Mouse (Mus musculus) heart, embryonic 13.5 days (tissue): ENCODE measurements around the gene Iffo2. TPM values are rescaled to one million over a fixed set of nuclear protein-coding genes. Genes with fewer than 3 reads are reported as not detected.

ENCODE experiments used
- ATAC-seq: fragments of 200-750 bp; cut with Nextera tagmentation; 2 replicates; pipeline ENCODE4 v1.8.0; 2017; ENCODE audit warnings: moderate TSS enrichment; ENCODE audit not compliant: insufficient number of reproducible peaks, low FRiP score, low TSS enrichment; ENCODE audit errors: extremely low read depth
- H3K27ac ChIP-seq: fragments of 300-500 bp; sonication (generic); replicated peaks from 2 replicates; pipeline ENCODE4 v1.5.1; 2015; ENCODE audit warnings: moderate library complexity, mild to moderate bottlenecking, inconsistent platforms
- H3K27me3 ChIP-seq: fragments of 300-500 bp; sonication (generic); replicated peaks from 2 replicates; pipeline ENCODE4 v1.6.1; 2015; ENCODE audit warnings: mild to moderate bottlenecking, inconsistent platforms
- H3K36me3 ChIP-seq: fragments of 300-500 bp; sonication (generic); 2 replicates; pipeline ENCODE4 v1.6.1; 2015; ENCODE audit warnings: mild to moderate bottlenecking, inconsistent platforms
- H3K4me1 ChIP-seq: fragments of 300-500 bp; sonication (generic); 2 replicates; pipeline ENCODE4 v1.6.1; 2015; ENCODE audit warnings: inconsistent platforms
- H3K4me2 ChIP-seq: fragments of 300-500 bp; sonication (generic); 2 replicates; pipeline ENCODE4 v1.6.1; 2015; ENCODE audit warnings: inconsistent platforms, mild to moderate bottlenecking, moderate library complexity
- H3K4me3 ChIP-seq: fragments of 300-500 bp; sonication (generic); 2 replicates; pipeline ENCODE4 v1.5.1; 2015; ENCODE audit warnings: moderate library complexity, mild to moderate bottlenecking, inconsistent platforms
- H3K9ac ChIP-seq: fragments of 300-500 bp; sonication (generic); 2 replicates; pipeline ENCODE4 v1.6.1; 2015; ENCODE audit warnings: inconsistent platforms, mild to moderate bottlenecking, moderate library complexity
- H3K9me3 ChIP-seq: fragments of 300-500 bp; sonication (generic); 2 replicates; pipeline ENCODE4 v1.6.1; 2016; ENCODE audit warnings: inconsistent platforms
- WGBS: fragments of 180-500 bp; shearing (Covaris S2); methylation state at CpG from one replicate; pipeline ENCODE4 v1.1.7; 2015; ENCODE audit warnings: mixed read lengths; 5-methylcytosine and 5-hydroxymethylcytosine counted together
- polyA plus RNA-seq: library from polyadenylated mRNA; unstranded; fragments of >200 nt; fragmentation: Nextera tagmentation; extraction: Ambion mirVana; gene quantifications from 2 replicates; pipeline ENCODE4 v1.2.1, GENCODE M21; 2015

The Iffo2 gene
- polyA plus RNA-seq, 1 experiment from 2014 or later, result 3.2 TPM

DNA sequence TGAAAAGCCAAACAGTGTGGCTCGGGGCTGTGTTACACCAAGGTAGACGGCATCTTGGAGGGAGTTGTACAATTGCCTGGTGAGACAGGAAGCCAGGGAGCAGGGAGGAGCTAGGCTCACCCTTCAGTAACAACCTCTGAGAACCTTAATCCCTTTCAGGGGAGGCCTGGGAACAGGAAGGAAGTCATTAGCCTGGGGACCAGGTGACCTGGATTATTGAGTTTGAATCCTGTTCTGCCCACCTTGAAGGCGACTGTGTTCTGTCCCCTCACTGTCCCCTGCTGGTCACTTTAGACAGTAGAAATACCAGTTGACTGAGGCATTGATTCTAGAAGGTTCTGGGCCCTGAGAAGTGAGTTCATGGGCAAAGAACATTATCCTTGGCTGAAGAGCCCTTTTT is 63.7 kb downstream of the Iffo2 start:
- Histone ChIP-seq H3K27ac (no peak overlapping the region), H3K4me3 (no peak overlapping the region), H3K4me1 (peaks cover 57% of the 10 kb centered on the region), H3K9me3 (no peaks in the 10 kb centered on the region), H3K4me2 (no peak overlapping the region), H3K27me3 (no peaks in the 10 kb centered on the region), H3K36me3 (no peaks in the 10 kb centered on the region), H3K9ac (no peak overlapping the region)
- WGBS, result 51% methylated on average over 3 of the region's 3 CpGs
- no peak for ATAC-seq

DNA sequence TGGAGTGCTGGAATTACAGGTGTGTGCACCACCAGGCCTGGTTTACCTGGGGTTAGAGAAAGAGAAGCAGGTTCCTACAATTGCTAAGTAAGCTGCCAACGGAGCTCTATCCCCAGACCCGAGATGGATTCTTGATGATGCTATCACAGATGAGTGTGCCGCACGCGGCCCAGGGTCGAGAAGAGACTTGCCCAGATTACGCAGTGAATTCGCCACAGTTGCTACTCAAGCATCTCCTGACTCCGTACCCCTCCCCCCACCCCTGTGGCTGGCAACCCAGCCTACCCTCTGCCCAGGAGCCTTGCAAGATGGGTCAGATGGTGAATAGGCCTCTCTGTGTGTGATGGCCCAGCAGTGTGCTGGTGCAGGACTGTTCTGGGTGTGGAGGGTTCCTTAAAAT is 66.4 kb downstream of the Iffo2 start:
- Histone ChIP-seq H3K27ac (peak overlapping the region; percentile 97), H3K4me1 (peaks cover 72% of the 10 kb centered on the region), H3K9ac (peak overlapping the region; percentile 75; the same call in 1 of the 2 replicates), H3K9me3 (no peaks in the 10 kb centered on the region), H3K4me2 (no peak overlapping the region), H3K27me3 (no peaks in the 10 kb centered on the region), H3K36me3 (no peaks in the 10 kb centered on the region), H3K4me3 (no peak overlapping the region)
- WGBS, result 35% methylated on average over 9 of the region's 9 CpGs
- ATAC-seq, result no peak

DNA sequence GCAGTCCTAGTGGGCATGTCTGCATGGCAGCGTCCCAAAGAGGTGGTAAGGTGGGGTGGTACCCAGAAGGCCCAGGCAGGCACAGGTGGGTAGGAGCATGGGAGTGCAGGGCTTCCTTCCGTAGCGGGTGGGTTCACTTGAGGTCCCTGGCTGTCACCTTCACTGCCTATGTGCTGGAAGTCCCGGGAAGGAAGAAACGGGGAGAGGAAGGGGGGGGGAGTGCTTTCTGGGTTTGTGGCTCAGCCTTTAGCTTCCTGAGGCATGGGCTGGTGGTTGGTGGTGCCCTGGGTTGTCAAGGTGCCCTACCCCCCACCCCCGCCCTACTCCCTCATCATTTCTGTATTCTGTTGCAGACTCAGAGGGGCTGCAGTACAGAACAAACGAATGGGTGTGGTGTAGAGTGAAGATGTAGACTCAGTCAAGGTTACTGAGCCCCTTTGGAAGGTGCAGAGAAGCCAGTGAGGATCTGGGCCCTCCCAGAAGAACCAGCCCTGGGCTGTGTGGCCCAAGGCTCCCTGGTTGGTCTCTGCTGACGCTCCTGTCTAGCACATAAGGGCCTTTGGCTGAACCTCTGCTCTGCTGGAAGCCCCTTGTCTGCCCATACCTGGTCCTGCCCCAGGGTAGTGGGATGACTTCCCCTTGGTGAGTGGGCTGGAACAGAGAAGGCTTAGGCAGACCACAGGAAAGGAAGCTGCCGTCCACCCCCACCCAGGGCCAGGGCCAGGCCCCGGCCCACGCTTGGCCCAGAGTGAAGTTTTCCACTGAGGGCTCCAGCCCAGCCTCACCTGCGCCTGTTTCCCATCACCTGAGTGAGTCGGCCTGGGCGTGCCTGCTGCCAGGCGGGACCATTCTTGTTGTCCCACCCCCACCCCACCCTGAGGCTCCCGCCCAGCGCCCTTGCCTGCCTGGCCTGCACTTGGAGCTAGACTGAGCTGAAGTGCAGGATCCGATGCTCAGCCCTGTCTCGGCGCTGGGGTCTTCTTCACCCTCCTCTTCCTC is 67.2 kb downstream of the Iffo2 start:
- Histone ChIP-seq H3K36me3 (no peaks in the 10 kb centered on the region), H3K4me2 (peak overlapping the region; percentile 69), H3K9me3 (no peaks in the 10 kb centered on the region), H3K27ac (peak overlapping the region; percentile 97), H3K4me3 (peak overlapping the region; percentile 39; the same call in 1 of the 2 replicates), H3K4me1 (peaks cover 77% of the 10 kb centered on the region), H3K27me3 (no peaks in the 10 kb centered on the region), H3K9ac (peak overlapping the region; percentile 75)
- WGBS, result 37% methylated on average over 20 of the region's 20 CpGs
- no peak for ATAC-seq

DNA sequence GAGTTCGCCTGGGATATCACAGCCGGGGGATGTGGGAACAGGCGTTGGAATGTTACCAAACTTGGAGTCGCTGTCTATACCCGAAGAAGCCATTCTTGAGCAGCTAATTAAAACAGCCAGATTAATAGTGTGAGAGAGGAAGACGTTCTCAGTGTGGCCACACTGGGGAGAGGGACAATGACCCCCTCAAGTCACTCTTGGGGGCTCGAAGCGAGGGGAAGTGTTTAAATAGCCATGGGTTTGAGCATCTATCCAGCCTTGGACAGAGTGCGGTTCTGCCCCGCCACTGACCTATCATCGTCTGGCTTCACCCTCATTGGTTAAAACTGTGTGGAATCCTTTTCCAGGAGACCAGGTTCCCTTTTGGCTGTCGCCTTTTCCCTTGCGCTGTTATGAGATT is 68.0 kb downstream of the Iffo2 start:
- peak overlapping the region; percentile 97 for H3K27ac ChIP-seq
- peak overlapping the region; percentile 69 for H3K4me2 ChIP-seq
- H3K9me3 ChIP-seq, result no peaks in the 10 kb centered on the region
- no peaks in the 10 kb centered on the region for H3K27me3 ChIP-seq
- peak overlapping the region; percentile 75 for H3K9ac ChIP-seq
- H3K4me1 ChIP-seq, result peaks cover 84% of the 10 kb centered on the region
- H3K36me3 ChIP-seq, result no peaks in the 10 kb centered on the region
- no peak for ATAC-seq
- 9% methylated on average over 13 of the region's 13 CpGs for WGBS
- H3K4me3 ChIP-seq, result peak overlapping the region; percentile 39

DNA sequence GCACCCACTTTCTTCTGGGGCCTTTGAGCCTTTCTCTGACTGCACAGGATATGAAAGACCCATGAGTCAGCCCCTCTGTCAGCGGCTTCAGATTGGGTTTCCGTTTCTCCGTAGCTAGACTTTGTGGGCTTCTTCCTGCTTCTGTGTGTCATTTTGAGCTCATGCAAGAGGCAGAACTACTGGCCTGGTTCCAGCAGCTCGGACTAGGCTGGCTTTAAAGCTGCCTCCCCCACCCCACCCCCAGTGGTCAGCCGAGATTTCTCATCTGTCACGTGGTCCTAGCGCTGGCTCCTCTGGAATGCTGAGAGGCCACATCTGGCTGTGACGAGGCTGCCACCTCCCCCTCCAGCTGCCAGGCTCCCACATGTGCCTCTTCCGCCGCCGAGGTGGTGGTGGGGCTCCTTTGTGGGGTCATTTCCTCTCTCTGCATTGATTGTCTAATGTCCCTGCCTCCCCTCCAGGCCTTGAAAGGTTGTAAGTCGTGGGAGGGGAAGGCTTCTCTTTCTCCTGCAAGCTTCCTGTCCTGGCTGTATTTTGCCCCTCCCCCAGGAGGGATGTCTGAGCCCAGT is 68.7 kb downstream of the Iffo2 start:
- Histone ChIP-seq H3K9ac (peak overlapping the region; percentile 75), H3K4me1 (peaks cover 86% of the 10 kb centered on the region), H3K4me3 (peak overlapping the region; percentile 39), H3K27ac (peak overlapping the region; percentile 97), H3K9me3 (no peaks in the 10 kb centered on the region), H3K27me3 (no peaks in the 10 kb centered on the region), H3K36me3 (no peaks in the 10 kb centered on the region), H3K4me2 (peak overlapping the region; percentile 69)
- WGBS, result 1% methylated on average over 12 of the region's 12 CpGs
- ATAC-seq, result peak; percentile 59

DNA sequence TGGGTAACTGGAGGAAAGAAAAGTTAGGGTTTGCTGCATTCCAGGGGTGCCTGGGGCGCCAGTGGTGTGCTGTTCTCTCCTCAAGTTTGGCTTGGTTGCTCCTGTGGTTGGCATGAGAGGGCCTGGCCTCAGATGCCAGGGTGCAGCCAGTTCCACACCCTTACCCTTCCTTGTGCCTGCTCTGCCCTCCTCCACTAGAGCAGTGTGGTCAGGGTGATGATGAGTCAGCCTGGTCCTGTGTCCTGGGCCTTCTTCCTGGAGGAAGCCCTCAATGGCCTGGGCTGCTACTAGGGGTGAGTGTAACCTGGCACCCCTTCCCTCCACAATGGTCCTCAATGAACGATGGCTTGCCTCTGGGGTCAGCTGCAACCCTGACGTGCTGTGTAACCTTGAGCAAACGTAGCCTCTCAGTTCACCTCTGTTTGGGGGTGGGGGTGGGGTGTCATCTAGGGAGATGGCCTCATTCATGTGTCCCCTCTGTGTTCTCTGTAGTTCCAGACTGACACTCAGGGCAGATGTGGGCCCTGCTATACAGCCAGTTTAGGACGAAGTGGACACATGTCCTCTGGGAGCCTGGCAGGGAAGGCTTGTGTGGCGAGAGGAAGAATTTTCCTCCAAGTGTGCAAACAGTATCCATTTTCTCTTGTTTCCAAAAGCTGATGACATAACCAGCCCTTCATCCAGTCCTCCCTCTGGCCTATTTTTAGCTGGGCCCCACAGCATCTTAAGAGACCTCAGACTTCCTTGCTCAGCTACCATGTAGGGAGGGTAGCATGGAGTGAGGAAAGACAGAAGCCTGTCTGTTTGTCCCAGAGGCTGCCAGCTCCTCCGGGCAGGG is 71.4 kb downstream of the Iffo2 start:
- no peak for ATAC-seq
- 26% methylated on average over 7 of the region's 7 CpGs for WGBS
- Histone ChIP-seq H3K9me3 (no peaks in the 10 kb centered on the region), H3K27me3 (no peaks in the 10 kb centered on the region), H3K4me1 (peaks cover 67% of the 10 kb centered on the region), H3K36me3 (peaks cover 24% of the 10 kb centered on the region), H3K4me2 (peak overlapping the region; percentile 47), H3K9ac (peak overlapping the region; percentile 67), H3K4me3 (no peak overlapping the region), H3K27ac (peak overlapping the region; percentile 88)

DNA sequence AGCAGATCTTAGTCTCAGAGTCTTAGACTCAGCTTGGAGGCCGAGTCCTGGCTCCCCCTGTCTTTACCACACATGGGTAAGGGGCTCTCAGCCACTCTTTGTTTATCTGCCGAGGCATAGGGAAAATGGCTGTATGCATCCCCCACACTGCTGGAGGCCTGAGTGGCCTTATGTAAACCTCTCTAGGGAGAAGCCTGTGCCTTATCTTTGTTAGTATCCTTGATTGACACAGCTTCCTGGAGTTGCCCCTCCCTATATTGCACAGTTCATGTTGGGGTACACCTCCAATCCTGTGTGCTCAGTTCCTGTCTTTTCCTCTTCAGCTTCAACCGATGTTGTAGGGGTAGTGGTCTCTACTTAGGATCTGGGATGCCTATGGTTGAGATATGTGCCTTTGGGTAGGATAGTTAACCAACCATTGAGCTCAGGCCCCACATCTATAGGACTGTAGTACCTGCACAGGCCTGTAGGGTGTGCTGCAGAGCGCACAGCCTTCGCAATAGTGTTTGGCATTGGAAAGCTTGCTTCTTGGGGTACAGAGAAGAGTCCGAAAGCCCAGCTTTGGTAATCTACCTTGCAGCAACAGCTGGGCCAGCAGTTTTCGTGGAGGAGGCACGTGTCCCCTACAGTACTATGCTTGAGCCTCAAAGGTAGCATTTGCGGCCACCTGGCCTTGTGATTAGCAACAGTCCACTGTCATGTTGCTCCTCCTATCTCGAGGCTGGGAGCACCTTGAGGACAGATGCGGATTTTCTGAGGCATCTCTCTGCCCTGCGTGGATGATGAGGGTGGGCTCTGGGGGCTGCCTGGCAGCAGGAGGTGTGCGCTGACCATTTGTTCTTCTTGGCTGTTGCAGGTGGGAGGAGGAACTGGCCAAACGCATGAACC is 72.3 kb downstream of the Iffo2 start, which contains the start of gene Gm21969:
Gene Gm21969, plus strand, starts transcription at position 830 of the 888 bp plus-strand sequence.
- ATAC-seq, result no peak
- Histone ChIP-seq H3K4me2 (peak within 1 kb of the TSS; percentile 47), H3K27me3 (no peaks in the 10 kb centered on the region), H3K4me3 (no peak within 1 kb of the TSS), H3K4me1 (peaks cover 58% of the 10 kb centered on the region), H3K9me3 (no peaks in the 10 kb centered on the region), H3K27ac (peak within 1 kb of the TSS; percentile 88), H3K9ac (peak within 1 kb of the TSS; percentile 67), H3K36me3 (peaks cover 32% of the 10 kb centered on the region)
- whole genome bisulfite sequencing, result 41% methylated on average over 14 of the region's 14 CpGs

DNA sequence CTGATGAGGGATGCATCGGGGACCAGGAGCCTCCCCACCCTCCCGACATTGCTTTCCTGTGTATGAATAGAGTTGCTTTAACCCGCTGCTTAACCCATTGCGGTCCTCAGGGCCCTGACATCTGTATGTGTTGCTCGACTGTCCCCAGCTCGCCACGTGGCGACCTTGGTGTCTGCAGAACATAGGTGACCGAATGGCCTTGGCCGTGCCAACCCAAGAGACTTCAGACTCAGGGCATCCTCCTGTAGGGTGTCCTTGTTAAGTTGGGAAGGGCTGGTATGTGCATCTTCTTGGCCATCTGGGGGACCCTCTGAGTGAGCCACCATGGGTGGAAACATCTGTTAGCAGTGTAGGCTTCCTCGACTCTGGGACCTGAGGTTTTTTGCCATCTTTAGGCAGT is 74.9 kb downstream of the Iffo2 start:
- no peak overlapping the region for H3K4me2 ChIP-seq
- H3K27ac ChIP-seq, result no peak overlapping the region
- H3K4me1 ChIP-seq, result peaks cover 33% of the 10 kb centered on the region
- H3K9ac ChIP-seq, result no peak overlapping the region
- no peak for ATAC-seq
- H3K9me3 ChIP-seq, result no peaks in the 10 kb centered on the region
- H3K4me3 ChIP-seq, result no peak overlapping the region
- WGBS, result 75% methylated on average over 11 of the region's 11 CpGs
- peaks cover 55% of the 10 kb centered on the region for H3K36me3 ChIP-seq
- H3K27me3 ChIP-seq, result no peaks in the 10 kb centered on the region

DNA sequence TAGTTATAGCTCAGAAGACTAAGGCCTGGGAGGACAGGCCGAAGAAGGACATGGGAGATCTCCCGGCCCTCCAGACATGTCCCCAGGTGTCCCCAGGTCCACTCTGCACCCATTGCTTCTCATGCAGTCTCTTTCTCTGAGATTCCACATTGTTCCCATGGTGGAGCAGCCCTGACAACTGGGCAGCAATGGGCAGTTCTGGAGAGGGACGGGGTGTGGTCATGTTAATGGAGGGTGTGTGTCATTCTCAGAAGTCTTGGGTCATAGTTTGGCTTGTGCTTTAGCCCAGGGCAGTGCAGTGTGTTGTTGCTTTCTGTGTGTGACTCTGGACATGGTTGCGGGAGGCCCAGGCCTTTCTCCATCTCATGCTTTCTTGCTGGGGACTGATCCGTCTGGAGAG is 76.4 kb downstream of the Iffo2 start:
- Histone ChIP-seq H3K27ac (no peak overlapping the region), H3K9me3 (no peaks in the 10 kb centered on the region), H3K9ac (no peak overlapping the region), H3K4me1 (peaks cover 24% of the 10 kb centered on the region), H3K4me3 (no peak overlapping the region), H3K4me2 (no peak overlapping the region), H3K36me3 (peaks cover 55% of the 10 kb centered on the region), H3K27me3 (no peaks in the 10 kb centered on the region)
- 86% methylated on average over 5 of the region's 5 CpGs for WGBS
- no peak for ATAC-seq

DNA sequence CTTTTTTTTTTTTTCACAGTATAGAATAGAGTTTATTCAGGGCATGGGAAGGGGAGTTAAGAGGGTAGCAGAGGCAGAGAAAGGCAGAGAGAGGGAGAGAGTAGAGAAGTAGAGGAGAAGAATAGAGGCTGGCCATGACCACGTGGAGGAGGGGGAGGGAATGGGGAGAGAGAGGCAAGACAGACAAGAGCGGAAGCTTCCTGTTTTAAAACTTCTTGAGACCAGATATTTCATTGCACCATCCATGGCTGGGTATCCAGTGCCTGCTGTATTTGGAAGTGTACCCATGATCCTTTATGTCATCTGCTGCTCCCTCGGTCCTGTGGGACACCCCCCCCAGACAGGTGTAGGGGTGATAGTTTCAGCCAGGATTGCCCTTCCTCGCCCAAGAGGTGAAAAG is 78.6 kb downstream of the Iffo2 start:
- H3K4me3 ChIP-seq, result no peak overlapping the region
- WGBS, result 56% methylated on average over 4 of the region's 4 CpGs
- no peak for ATAC-seq
- H3K27me3 ChIP-seq, result no peaks in the 10 kb centered on the region
- H3K27ac ChIP-seq, result no peak overlapping the region
- peaks cover 6% of the 10 kb centered on the region for H3K4me1 ChIP-seq
- no peak overlapping the region for H3K4me2 ChIP-seq
- peaks cover 73% of the 10 kb centered on the region for H3K36me3 ChIP-seq
- no peak overlapping the region for H3K9ac ChIP-seq
- H3K9me3 ChIP-seq, result peaks cover 8% of the 10 kb centered on the region; the same call in 1 of the 2 replicates
